Mouse (Mus musculus) cerebellum, adult (tissue): ENCODE results near the gene Rnaseh1.

Experiments
- ATAC-seq: cut with Nextera tagmentation; 2 replicates; pipeline ENCODE4 v1.9.2; 2017; ENCODE audit warnings: mild to moderate bottlenecking, moderate library complexity, mixed read lengths; ENCODE audit not compliant: insufficient number of reproducible peaks, low FRiP score, low TSS enrichment

The Rnaseh1 gene

DNA sequence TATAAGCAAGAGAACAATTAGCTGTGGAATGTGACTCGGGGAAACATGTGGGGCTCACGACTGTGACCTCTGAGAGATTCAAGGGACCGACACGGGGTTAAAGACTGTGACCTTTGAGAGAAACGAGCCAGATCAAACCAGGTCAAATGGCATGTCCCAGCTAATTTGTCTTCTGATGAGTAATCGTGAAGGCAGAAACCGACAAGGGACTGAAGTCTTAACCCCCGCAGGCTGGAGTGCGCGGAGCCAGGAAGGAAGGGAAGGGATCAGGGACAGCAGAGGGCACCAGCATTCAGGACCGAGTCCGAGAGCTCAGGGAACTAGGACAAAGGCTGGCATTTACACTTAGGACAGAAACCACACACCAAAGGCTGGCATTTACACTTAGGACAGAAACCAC is 55.0 kb downstream of the Rnaseh1 start:
- ATAC-seq: no peak

DNA sequence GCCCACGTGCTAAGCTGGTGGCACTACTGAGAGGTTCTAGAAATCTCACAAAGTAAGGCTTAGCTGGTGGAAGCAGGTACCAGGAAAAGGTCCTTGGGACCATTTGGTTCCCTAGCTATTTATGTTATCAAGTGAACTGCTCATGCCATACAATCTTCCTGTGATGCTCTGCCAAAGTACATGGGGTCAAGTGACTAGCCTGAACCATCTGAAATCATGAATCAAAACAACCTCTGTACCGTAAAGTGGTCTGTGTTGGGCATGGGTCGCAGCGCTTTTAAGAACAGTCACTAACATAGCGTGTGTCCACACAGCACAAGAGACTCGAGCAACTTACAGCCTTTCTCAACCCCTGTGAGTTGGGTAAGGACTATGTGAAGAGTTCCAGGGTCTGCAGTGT is 55.8 kb downstream of the Rnaseh1 start:
- no peak for ATAC-seq

DNA sequence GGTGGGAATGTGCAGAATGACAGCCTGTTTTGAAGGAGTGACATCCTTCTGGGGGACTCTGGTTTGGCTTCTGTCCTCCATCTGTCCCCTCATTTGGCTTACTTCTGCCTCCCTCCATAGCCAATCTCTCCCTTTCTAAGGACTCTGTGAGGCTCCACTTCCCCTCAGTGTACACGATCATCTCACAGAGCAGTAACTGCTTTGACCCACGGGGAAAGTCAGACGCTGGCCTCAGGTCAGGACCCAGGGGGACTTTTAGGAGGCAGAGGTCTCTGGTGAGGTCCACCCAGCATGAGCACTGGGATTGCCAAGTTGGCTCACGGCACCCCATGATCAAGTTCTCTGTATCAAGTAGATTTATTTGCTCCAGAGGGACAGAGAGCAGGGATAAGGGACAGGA is 58.8 kb downstream of the Rnaseh1 start:
- no peak for ATAC-seq
